Mouse (Mus musculus) heart, adult 2 months (tissue): ENCODE measurements around the gene Arid5b.

ENCODE experiments used
- CTCF ChIP-seq: fragments of 200-600 bp; IDR thresholded peaks from 2 replicates; pipeline ENCODE4 v1.8.1; 2022; ENCODE audit warnings: antibody characterized with exemption, mild to moderate bottlenecking, moderate library complexity
- POLR2A ChIP-seq: fragments of 200-500 bp; IDR thresholded peaks from 2 replicates; pipeline ENCODE4 v1.6.1; 2011; ENCODE audit warnings: mild to moderate bottlenecking, low read depth, low read length, control low read depth; ENCODE audit not compliant: insufficient read depth

- TF ChIP-seq CTCF (no peak), POLR2A (no peak)
Observed at GRCm38 (mm10) chr10:68061249-68061615, 217.3 kb downstream of the Arid5b start.
